Mouse (Mus musculus) adrenal gland, postnatal 14 days (tissue): ENCODE data around the gene Gm20388. TPM values are rescaled to one million over a fixed set of nuclear protein-coding genes. Genes with fewer than 3 reads are reported as not detected.
A peak's percentile ranks its signal among the peaks of the same experiment; 100 is the strongest.

ENCODE experiments used
- DNase-seq: peaks from one replicate; pipeline ENCODE4 v3.0.0; 2021; ENCODE audit warnings: mixed read lengths
- total RNA-seq: library from RNA; stranded (reverse); gene quantifications from 2 replicates; pipeline ENCODE4 v1.2.3, GENCODE M21; 2021

The Gm20388 gene
- total RNA-seq, 1 experiment from 2014 or later: 17.6 TPM

DNA sequence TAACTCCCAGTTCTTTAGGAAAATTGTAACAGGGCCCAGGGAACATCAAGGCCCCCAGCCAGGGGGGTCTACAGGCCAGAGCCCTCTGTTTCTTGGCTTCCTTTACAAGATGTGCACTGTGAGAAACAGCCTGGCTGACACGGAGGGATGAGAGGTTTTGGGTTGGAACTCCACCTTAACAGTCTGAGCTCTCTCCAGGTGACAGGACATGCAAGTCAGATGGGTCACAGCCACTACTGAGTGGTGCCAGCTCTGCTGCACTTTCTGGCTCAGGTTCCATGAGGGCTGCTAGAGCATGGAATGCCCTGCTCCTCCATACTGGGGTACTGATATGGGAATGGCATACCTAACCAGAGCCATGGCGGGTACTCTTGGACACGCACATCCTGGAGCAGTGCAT lies 180.4 kb downstream of the Gm20388 start:
- no peak for DNase-seq

DNA sequence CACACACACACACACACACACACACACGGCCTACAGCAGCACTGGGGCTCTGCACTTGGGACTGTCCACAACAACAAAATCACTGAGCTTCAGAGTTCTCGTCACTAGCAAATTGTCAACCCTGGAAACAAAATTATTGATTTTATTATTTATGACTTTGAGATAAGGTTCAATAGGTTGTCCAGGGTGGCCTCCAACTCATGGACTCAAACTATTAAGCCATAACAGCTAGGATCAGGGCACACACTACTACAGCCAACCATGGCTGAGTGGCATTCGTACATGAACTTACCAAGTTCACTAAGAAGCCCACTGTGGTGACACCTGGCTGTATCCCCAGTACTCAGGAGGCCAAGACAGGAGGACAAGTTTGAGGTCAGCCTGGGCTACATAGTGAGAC lies 182.5 kb downstream of the Gm20388 start:
- no peak for DNase-seq

- no peak for DNase-seq
Observed at GRCm38 (mm10) chr8:120094801-120095200, 184.2 kb downstream of the Gm20388 start.

- DNase-seq: no peak
Observed at GRCm38 (mm10) chr8:120096486-120096885, 185.8 kb downstream of the Gm20388 start.

DNA sequence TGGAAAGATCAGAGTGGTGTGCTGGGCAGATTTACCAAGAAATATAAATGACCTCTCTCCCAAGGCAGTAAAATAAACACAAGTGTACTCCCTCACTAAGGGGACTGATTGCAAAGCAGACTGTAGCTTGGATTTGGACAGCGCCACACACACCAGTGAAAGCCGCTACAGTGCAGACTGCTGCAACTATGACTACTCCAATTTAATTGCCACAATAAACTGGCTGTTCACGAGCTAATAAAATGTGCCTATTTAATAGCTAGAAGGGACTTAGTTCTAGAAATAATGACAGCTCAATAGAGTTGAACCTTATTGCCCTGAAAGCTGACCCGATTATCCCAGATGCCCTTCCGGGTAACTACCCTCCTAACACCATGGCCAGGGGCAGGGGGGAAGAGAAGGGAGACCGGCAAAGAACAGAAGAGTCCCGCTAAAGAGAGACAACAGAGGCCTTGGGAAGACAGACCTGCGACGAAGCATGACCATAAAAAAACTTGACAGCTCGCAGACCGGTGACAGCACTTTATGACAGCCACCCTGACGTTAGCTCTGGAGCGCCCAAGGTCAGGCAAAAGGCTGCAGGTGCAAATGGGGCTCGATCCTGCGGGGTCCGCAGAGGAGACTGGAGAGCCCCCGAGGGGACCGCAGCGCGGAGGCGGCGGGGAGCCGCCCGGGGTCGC lies 189.9 kb downstream of the Gm20388 start:
- peak; percentile 65 for DNase-seq

- DNase-seq: peak; percentile 92
Observed at GRCm38 (mm10) chr8:120101068-120101972, 190.7 kb downstream of the Gm20388 start, which contains the start of gene Zdhhc7. Zdhhc7 (minus strand) TSS chr8:120101482.

DNA sequence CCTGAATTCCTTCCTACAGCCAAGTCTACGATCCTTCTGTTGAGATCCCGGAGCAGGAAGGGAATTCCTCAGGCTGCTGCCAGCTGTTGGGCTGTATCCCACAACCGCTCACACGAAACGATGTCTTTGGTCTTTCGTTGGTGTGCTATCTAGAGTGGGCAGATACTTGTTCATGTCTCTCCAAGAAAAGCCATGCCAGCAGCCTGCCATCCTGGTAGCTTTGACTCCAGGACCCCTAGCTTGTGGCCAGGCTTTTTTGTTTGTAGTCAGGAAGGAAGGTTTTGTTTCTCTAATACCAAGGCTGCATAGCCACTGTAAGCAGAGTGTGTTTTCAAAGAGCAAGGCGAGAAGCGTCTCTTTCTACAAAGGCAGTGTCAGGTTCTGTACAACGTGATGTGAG lies 193.3 kb downstream of the Gm20388 start:
- DNase-seq: no peak

GRCm38 (mm10) chr8:120104721-120105272 lies 194.2 kb downstream of the Gm20388 start:
- peak; percentile 93 for DNase-seq

GRCm38 (mm10) chr8:120109149-120109548 lies 198.5 kb downstream of the Gm20388 start:
- peak; percentile 48 for DNase-seq

DNA sequence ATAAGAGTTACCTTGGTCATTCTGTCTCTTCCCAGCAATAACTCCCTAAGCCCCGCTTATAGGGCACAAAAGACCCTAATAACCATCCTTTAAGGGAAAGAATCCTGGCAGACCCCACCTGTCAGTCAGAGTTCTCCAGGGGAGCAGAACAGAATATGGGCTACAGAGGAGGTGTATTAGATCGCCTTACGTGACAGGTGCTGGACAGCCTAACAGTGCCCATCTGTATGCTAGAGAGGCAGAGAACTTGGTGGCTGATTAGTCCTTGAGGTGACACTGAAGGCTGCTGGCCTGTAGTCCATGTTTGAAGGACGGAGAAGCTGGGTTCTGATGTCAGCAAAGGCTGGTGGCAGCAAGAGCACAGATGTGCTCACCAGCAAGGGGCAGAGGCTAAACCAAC lies 200.3 kb downstream of the Gm20388 start:
- DNase-seq: no peak

DNA sequence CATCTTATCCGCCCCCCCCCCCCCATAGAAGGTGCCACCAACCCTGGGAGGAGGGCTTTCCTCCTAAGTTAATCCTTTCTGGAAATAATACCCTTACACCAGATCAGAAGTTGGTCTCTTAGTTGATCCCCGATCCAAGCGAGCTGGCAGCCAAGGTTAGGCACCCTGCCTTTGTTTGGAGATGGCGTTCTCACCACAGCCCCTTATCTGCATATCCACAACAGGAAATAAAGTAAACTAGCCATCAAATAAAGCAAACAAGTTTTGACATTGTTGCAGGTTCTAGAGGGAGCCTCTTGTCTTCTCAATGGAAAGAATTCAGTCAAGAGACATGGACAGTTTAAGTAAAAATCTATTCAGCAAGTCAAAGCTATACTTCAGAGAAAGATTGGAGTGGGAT lies 200.7 kb downstream of the Gm20388 start:
- DNase-seq: no peak

GRCm38 (mm10) chr8:120112535-120112934 lies 201.9 kb downstream of the Gm20388 start:
- no peak for DNase-seq

DNA sequence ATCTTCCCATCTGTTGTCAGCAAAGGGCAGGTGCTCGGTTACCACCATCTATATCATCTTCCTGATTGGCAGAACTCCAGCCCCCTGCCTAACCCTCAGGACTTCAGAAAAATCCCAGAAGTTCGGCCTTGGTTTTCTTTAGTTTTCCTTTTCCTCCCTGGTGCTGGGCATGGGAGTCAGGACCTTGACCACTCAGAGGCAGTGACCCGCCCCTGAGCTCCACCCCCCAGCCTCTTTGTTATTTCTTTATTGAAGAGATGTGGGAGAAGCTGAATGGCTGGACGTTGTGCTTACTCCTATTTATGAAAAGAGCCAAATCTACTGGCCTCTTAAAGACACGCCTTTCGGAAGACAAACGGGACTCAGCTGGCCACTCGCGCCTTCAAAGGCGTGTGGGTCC lies 202.7 kb downstream of the Gm20388 start:
- DNase-seq: peak; percentile 75

- DNase-seq: peak; percentile 100
Observed at GRCm38 (mm10) chr8:120113758-120114255, 203.2 kb downstream of the Gm20388 start, which contains the start of gene 6430548M08Rik. 6430548M08Rik (plus strand) TSS chr8:120114152.

DNA sequence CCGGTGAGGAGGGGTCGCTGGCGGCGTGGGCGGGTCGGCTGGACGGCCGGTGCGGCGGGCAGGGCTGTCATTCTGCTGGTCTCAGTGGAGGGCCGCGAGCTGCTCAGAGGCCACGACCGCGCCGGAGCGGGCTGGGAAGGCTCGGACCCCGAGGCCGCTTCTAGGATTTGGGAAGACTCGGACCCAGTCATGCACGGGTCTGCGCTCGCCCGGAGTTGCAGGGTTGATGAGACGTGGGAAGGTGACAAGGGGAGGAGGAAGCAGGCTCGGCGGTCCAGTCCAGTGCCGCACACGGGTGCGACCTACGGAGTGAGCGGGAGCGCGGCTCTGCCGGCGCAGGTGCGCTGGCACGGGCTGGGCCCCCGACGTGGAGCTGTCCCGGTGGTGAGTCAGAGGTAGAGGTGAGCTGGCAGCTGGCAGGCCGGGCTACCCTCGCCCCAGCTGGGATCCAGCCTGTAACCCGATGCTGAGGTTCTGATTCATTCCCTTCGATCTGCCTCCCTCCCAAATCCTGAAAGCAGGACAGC lies 203.7 kb downstream of the Gm20388 start:
- peak; percentile 62 for DNase-seq

GRCm38 (mm10) chr8:120116600-120116999 lies 206.0 kb downstream of the Gm20388 start:
- no peak for DNase-seq

DNA sequence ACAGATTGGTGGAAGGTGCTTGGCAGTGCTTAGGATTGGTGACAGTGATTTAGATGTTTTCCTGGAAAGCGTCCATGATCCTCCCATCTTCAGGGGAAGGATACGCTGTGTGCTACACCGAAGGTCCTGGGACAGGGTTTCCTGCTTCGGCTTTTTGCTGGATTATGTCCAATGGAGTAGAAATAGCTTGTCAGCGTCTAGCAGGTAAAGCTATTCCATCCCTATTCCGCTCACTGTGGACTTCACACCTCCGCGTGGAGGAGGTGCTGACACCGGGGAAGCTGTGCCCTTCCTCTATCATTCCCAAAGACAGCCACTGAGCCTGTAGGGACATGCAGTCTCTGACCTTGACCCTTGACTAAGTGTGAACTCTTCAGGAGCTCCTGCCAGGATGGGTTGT lies 207.5 kb downstream of the Gm20388 start:
- DNase-seq: peak; percentile 67

DNA sequence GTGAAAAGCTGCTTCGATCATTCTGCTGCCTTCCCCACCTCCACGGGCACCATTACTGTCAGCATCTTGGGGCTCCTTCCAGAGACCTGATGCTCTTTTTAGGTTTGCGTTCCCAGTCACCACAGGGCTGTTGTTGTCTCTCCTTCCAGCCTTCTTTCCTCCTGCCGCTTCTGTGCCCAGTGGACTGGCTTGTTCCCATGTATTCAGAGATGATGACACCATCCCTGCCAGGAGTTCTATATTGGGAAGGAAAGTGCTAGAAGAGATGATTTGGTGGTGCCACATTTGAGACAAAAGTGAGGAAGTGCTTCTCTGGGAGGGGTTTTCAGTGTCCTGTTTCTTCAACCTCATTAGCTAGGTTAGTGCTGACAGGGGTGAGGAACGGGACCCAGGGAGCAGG lies 208.2 kb downstream of the Gm20388 start:
- DNase-seq: no peak

- DNase-seq: no peak
Observed at GRCm38 (mm10) chr8:120119429-120119828, 208.8 kb downstream of the Gm20388 start.

DNA sequence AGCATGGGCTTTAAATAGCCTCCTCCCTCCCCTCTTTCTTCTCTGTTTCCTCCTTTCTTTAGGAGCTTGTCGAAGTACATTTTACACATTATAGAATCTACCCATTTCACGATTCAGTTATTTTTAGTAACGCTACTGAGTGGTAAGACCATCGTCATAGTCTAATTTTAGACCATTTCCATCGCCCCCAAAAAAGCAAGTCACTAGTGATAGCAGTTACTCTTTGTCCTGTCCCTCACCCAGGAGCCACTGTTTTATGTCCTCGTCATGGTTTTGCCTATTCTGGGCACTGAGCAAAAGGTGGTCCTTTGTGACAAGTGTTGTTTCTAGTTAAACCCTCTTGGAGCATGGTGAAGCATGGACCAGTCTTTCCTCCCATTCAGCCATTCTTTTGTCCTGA lies 209.3 kb downstream of the Gm20388 start:
- no peak for DNase-seq

DNA sequence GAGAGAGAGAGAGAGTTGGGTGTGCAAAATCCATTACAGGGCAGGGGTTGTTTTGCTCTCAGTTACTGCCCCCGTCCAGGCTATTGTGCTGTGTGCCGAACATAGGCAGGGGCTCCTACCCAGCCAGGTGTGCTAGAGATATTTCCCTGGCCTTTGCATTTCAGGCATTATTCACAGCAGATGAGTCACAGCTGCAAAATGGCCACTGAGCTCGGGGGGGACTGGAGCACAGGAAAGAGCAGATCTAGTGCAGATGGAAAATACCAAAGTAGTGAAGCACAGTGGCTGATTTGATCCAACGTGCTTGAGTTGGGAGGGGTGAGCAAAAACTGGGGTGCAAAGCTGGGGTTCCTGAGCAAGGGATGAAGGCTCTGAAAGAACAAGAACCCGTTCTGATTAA lies 210.3 kb downstream of the Gm20388 start:
- DNase-seq: peak; percentile 70

GRCm38 (mm10) chr8:120124261-120124660 lies 213.6 kb downstream of the Gm20388 start:
- no peak for DNase-seq
